Mouse (Mus musculus) stomach, embryonic 16.5 days (tissue): ENCODE data around the gene Drap1. TPM values are rescaled to one million over a fixed set of nuclear protein-coding genes. Genes with fewer than 3 reads are reported as not detected.
A peak's percentile ranks its signal among the peaks of the same experiment; 100 is the strongest.

Source experiments
- ATAC-seq: fragments of 200-750 bp; cut with Nextera tagmentation; 2 replicates; pipeline ENCODE4 v1.8.0; 2017; ENCODE audit warnings: moderate number of reproducible peaks, moderate TSS enrichment; ENCODE audit not compliant: insufficient read depth, low FRiP score
- H3K27ac ChIP-seq: fragments of 300-500 bp; sonication (generic); 2 replicates; pipeline ENCODE4 v1.5.1; 2014; ENCODE audit warnings: low read length
- H3K27me3 ChIP-seq: fragments of 300-500 bp; sonication (generic); 2 replicates; pipeline ENCODE4 v1.6.1; 2014; ENCODE audit warnings: low read length, control low read depth, mixed read lengths; ENCODE audit not compliant: control insufficient read depth, insufficient read depth
- H3K36me3 ChIP-seq: fragments of 300-500 bp; sonication (generic); 2 replicates; pipeline ENCODE4 v1.6.1; 2014; ENCODE audit warnings: low read length; ENCODE audit not compliant: control insufficient read depth, insufficient read depth
- H3K4me1 ChIP-seq: fragments of 300-500 bp; sonication (generic); 2 replicates; pipeline ENCODE4 v1.6.1; 2014; ENCODE audit warnings: low read length, control low read depth, mixed read lengths; ENCODE audit not compliant: control insufficient read depth, insufficient read depth
- H3K4me2 ChIP-seq: fragments of 300-500 bp; sonication (generic); 2 replicates; pipeline ENCODE4 v1.6.1; 2014; ENCODE audit warnings: low read depth, low read length, mixed read lengths
- H3K4me3 ChIP-seq: fragments of 300-500 bp; sonication (generic); replicated peaks from 2 replicates; pipeline ENCODE4 v1.5.1; 2014; ENCODE audit warnings: mild to moderate bottlenecking, low read length
- H3K9ac ChIP-seq: fragments of 300-500 bp; sonication (generic); 2 replicates; pipeline ENCODE4 v1.6.1; 2014; ENCODE audit warnings: low read length
- H3K9me3 ChIP-seq: fragments of 300-500 bp; sonication (generic); replicated peaks from 2 replicates; pipeline ENCODE4 v1.6.1; 2016; ENCODE audit warnings: low read length, control low read depth; ENCODE audit not compliant: control insufficient read depth
- WGBS: fragments of 180-500 bp; shearing (Covaris S2); extraction: QIAGEN DNeasy Blood & Tissue Kit; methylation state at CpG from one replicate; pipeline ENCODE4 v1.1.7; 2014; 5-methylcytosine and 5-hydroxymethylcytosine counted together
- polyA plus RNA-seq: library from polyadenylated mRNA; unstranded; fragments of >200 nt; fragmentation: Nextera tagmentation; extraction: Ambion mirVana; gene quantifications from 2 replicates; pipeline ENCODE4 v1.2.1, GENCODE M21; 2015

The Drap1 gene
- polyA plus RNA-seq, 1 experiment from 2014 or later: 207 TPM

- ATAC-seq: no peak
- no peak overlapping the region for H3K4me2 ChIP-seq
- peaks cover 19% of the 10 kb centered on the region for H3K4me1 ChIP-seq
- H3K27me3 ChIP-seq: no peaks in the 10 kb centered on the region
- no peaks in the 10 kb centered on the region for H3K9me3 ChIP-seq
- WGBS: 88% methylated on average over 9 of the region's 9 CpGs
- no peak overlapping the region for H3K4me3 ChIP-seq
- no peak overlapping the region for H3K9ac ChIP-seq
- peaks cover 29% of the 10 kb centered on the region for H3K36me3 ChIP-seq
- H3K27ac ChIP-seq: no peak overlapping the region
Observed at GRCm38 (mm10) chr19:5463212-5463611, 38.4 kb upstream of the Drap1 start.

- no peaks in the 10 kb centered on the region for H3K27me3 ChIP-seq
- peak overlapping the region; percentile 90 for H3K4me2 ChIP-seq
- H3K4me1 ChIP-seq: peaks cover 26% of the 10 kb centered on the region
- H3K27ac ChIP-seq: no peak overlapping the region
- peak overlapping the region; percentile 82 for H3K9ac ChIP-seq
- H3K9me3 ChIP-seq: no peaks in the 10 kb centered on the region
- 88% methylated on average over 6 of the region's 6 CpGs for WGBS
- H3K4me3 ChIP-seq: peak overlapping the region; percentile 76
- H3K36me3 ChIP-seq: peaks cover 29% of the 10 kb centered on the region
- no peak for ATAC-seq
Observed at GRCm38 (mm10) chr19:5461411-5461810, 36.6 kb upstream of the Drap1 start.

- WGBS: under 1% methylated on average over 32 of the region's 32 CpGs
- ATAC-seq: peak; percentile 59
- 0 out of 2 replicates have a peak within 1 kb of the TSS, but pooled peaks have one; percentile 65 for H3K27ac ChIP-seq
- peak within 1 kb of the TSS; percentile 90 for H3K4me2 ChIP-seq
- peak within 1 kb of the TSS; percentile 82 for H3K9ac ChIP-seq
- H3K4me1 ChIP-seq: peaks cover 35% of the 10 kb centered on the region
- peaks cover 25% of the 10 kb centered on the region for H3K36me3 ChIP-seq
- peak within 1 kb of the TSS; percentile 76 for H3K4me3 ChIP-seq
- H3K27me3 ChIP-seq: no peaks in the 10 kb centered on the region
- no peaks in the 10 kb centered on the region for H3K9me3 ChIP-seq
Observed at GRCm38 (mm10) chr19:5460465-5460911, 35.7 kb upstream of the Drap1 start, which contains the start of gene Fibp. TSS of gene Fibp (plus strand) at chr19:5460615.

GRCm38 (mm10) chr19:5459896-5460295 is 35.1 kb upstream of the Drap1 start:
- Histone ChIP-seq H3K36me3 (peaks cover 20% of the 10 kb centered on the region), H3K27me3 (no peaks in the 10 kb centered on the region), H3K4me3 (peak overlapping the region; percentile 76), H3K9ac (peak overlapping the region; percentile 82), H3K4me1 (peaks cover 41% of the 10 kb centered on the region), H3K27ac (no peak overlapping the region), H3K4me2 (peak overlapping the region; percentile 90), H3K9me3 (no peaks in the 10 kb centered on the region)
- ATAC-seq: no peak
- WGBS: 28% methylated on average over 3 of the region's 3 CpGs

GRCm38 (mm10) chr19:5459019-5459418 is 34.2 kb upstream of the Drap1 start:
- no peak for ATAC-seq
- Histone ChIP-seq H3K9me3 (no peaks in the 10 kb centered on the region), H3K27ac (no peak overlapping the region), H3K4me2 (no peak overlapping the region), H3K36me3 (peaks cover 18% of the 10 kb centered on the region), H3K4me3 (no peak overlapping the region), H3K27me3 (no peaks in the 10 kb centered on the region), H3K9ac (no peak overlapping the region), H3K4me1 (peaks cover 40% of the 10 kb centered on the region)
- WGBS: 74% methylated on average over 7 of the region's 7 CpGs

GRCm38 (mm10) chr19:5457746-5458442 is 33.1 kb upstream of the Drap1 start, which contains the start of gene Ccdc85b:
TSS of gene Ccdc85b (minus strand) at chr19:5457894.
- Histone ChIP-seq H3K27me3 (no peaks in the 10 kb centered on the region), H3K9me3 (no peaks in the 10 kb centered on the region), H3K4me3 (peak within 1 kb of the TSS; percentile 75), H3K27ac (peak within 1 kb of the TSS; percentile 91), H3K36me3 (peaks cover 7% of the 10 kb centered on the region), H3K9ac (peak within 1 kb of the TSS; percentile 88), H3K4me1 (peaks cover 37% of the 10 kb centered on the region), H3K4me2 (peak within 1 kb of the TSS; percentile 83)
- no peak for ATAC-seq
- 11% methylated on average over 14 of the region's 14 CpGs for WGBS

- Histone ChIP-seq H3K4me1 (peaks cover 37% of the 10 kb centered on the region), H3K27me3 (no peaks in the 10 kb centered on the region), H3K4me3 (peak overlapping the region; percentile 75), H3K4me2 (peak overlapping the region; percentile 83), H3K36me3 (peaks cover 5% of the 10 kb centered on the region; the same call in 1 of the 2 replicates), H3K9ac (peak overlapping the region; percentile 88), H3K9me3 (no peaks in the 10 kb centered on the region), H3K27ac (peak overlapping the region; percentile 91)
- WGBS: under 1% methylated on average over 70 of the region's 70 CpGs
- peak; percentile 92 for ATAC-seq
Observed at GRCm38 (mm10) chr19:5456922-5457745, 32.4 kb upstream of the Drap1 start.

GRCm38 (mm10) chr19:5456241-5456921 is 31.6 kb upstream of the Drap1 start:
- peak overlapping the region; percentile 88 for H3K9ac ChIP-seq
- H3K4me3 ChIP-seq: peak overlapping the region; percentile 75
- no peak for ATAC-seq
- H3K36me3 ChIP-seq: no peaks in the 10 kb centered on the region
- peaks cover 35% of the 10 kb centered on the region for H3K4me1 ChIP-seq
- peak overlapping the region; percentile 91 for H3K27ac ChIP-seq
- H3K27me3 ChIP-seq: no peaks in the 10 kb centered on the region
- H3K4me2 ChIP-seq: peak overlapping the region; percentile 83
- no peaks in the 10 kb centered on the region for H3K9me3 ChIP-seq
- 3% methylated on average over 26 of the region's 26 CpGs for WGBS
